Mouse (Mus musculus) liver, adult 2 months (tissue): ENCODE measurements around the gene Atp6v1g1. TPM values are rescaled to one million over a fixed set of nuclear protein-coding genes. Genes with fewer than 3 reads are reported as not detected.

ENCODE experiments used
- DNase-seq: peaks from one replicate; pipeline ENCODE4 v3.0.0-alpha.2; 2011; ENCODE audit warnings: low read depth, low spot score; ENCODE audit errors: extremely low read depth
- H3K27ac ChIP-seq: fragments of 200-500 bp; replicated peaks from 2 replicates; pipeline ENCODE4 v1.5.1; 2012; ENCODE audit warnings: low read depth, mild to moderate bottlenecking, control low read depth, inconsistent platforms, low read length; ENCODE audit not compliant: insufficient read depth
- H3K27me3 ChIP-seq: fragments of 200-500 bp; 2 replicates; pipeline ENCODE4 v1.6.1; 2012; ENCODE audit warnings: mild to moderate bottlenecking, moderate library complexity, low read length, inconsistent platforms; ENCODE audit not compliant: control insufficient read depth, insufficient read depth
- H3K36me3 ChIP-seq: fragments of 200-500 bp; 2 replicates; pipeline ENCODE4 v1.6.1; 2012; ENCODE audit warnings: low read length, inconsistent platforms; ENCODE audit not compliant: control insufficient read depth, insufficient read depth
- H3K4me1 ChIP-seq: fragments of 200-500 bp; 2 replicates; pipeline ENCODE4 v1.6.1; 2011; ENCODE audit warnings: low read length; ENCODE audit not compliant: control insufficient read depth, insufficient read depth
- H3K4me3 ChIP-seq: fragments of 200-500 bp; 2 replicates; pipeline ENCODE4 v1.5.1; 2011; ENCODE audit warnings: low read depth, mild to moderate bottlenecking, control low read depth, low read length, moderate library complexity; ENCODE audit not compliant: insufficient read depth
- H3K79me2 ChIP-seq: fragments of 200-500 bp; 2 replicates; pipeline ENCODE4 v1.6.1; 2012; ENCODE audit warnings: inconsistent platforms, mild to moderate bottlenecking, low read length, moderate library complexity; ENCODE audit not compliant: control insufficient read depth, insufficient read depth
- H3K9ac ChIP-seq: fragments of 200-500 bp; 2 replicates; pipeline ENCODE4 v1.6.1; 2012; ENCODE audit warnings: low read depth, mild to moderate bottlenecking, control low read depth, inconsistent platforms, low read length
- CTCF ChIP-seq: fragments of 200-500 bp; IDR thresholded peaks from 2 replicates; pipeline ENCODE4 v1.5.1; 2011; ENCODE audit warnings: low read depth, low read length, control low read depth
- POLR2A ChIP-seq: fragments of 200-500 bp; IDR thresholded peaks from 2 replicates; pipeline ENCODE4 v1.6.1; 2011; ENCODE audit warnings: low read length, control low read depth; ENCODE audit not compliant: insufficient read depth; ENCODE audit errors: extremely low read depth
- WGBS: fragments of 180-500 bp; shearing (Covaris S2); methylation state at CpG from one replicate; pipeline ENCODE4 v1.1.7; 2018; 5-methylcytosine and 5-hydroxymethylcytosine counted together
- polyA plus RNA-seq: library from polyadenylated mRNA; depleted of rRNA; stranded (reverse); fragments of >200 nt; gene quantifications from 2 replicates; pipeline ENCODE4 v1.2.3, GENCODE M21; 2012; rRNA removed
- total RNA-seq: library from RNA; depleted of rRNA; stranded (reverse); fragments of >200 nt; gene quantifications from 2 replicates; pipeline ENCODE4 v1.2.3, GENCODE M21; 2014; rRNA removed

The Atp6v1g1 gene
- total and polyA plus RNA-seq, 2 experiments = 31.6 to 79.7 TPM

GRCm38 (mm10) chr4:63589987-63590386 lies 45.4 kb downstream of the Atp6v1g1 start:
- H3K4me1 ChIP-seq = peaks cover 3% of the 10 kb centered on the region; the same call in 1 of the 2 replicates
- H3K79me2 ChIP-seq = no peaks in the 10 kb centered on the region
- H3K27ac ChIP-seq = no peak overlapping the region
- no peak overlapping the region for H3K4me3 ChIP-seq
- H3K9ac ChIP-seq = no peak overlapping the region
- DNase-seq = no peak
- H3K36me3 ChIP-seq = no peaks in the 10 kb centered on the region
- TF ChIP-seq CTCF (no peak), POLR2A (no peak)
- no peaks in the 10 kb centered on the region for H3K27me3 ChIP-seq
- WGBS = 77% methylated on average over 7 of the region's 7 CpGs

- no peaks in the 10 kb centered on the region for H3K27me3 ChIP-seq
- WGBS = 70% methylated on average over 4 of the region's 4 CpGs
- no peaks in the 10 kb centered on the region for H3K79me2 ChIP-seq
- peaks cover 8% of the 10 kb centered on the region for H3K4me1 ChIP-seq
- H3K4me3 ChIP-seq = no peak overlapping the region
- TF ChIP-seq CTCF = no peak
- TF ChIP-seq POLR2A = no peak
- H3K36me3 ChIP-seq = no peaks in the 10 kb centered on the region
- no peak for DNase-seq
- H3K9ac ChIP-seq = no peak overlapping the region
- no peak overlapping the region for H3K27ac ChIP-seq
These were observed 46.0 kb downstream of the Atp6v1g1 start for GRCm38 (mm10) chr4:63590538-63590937.

DNA sequence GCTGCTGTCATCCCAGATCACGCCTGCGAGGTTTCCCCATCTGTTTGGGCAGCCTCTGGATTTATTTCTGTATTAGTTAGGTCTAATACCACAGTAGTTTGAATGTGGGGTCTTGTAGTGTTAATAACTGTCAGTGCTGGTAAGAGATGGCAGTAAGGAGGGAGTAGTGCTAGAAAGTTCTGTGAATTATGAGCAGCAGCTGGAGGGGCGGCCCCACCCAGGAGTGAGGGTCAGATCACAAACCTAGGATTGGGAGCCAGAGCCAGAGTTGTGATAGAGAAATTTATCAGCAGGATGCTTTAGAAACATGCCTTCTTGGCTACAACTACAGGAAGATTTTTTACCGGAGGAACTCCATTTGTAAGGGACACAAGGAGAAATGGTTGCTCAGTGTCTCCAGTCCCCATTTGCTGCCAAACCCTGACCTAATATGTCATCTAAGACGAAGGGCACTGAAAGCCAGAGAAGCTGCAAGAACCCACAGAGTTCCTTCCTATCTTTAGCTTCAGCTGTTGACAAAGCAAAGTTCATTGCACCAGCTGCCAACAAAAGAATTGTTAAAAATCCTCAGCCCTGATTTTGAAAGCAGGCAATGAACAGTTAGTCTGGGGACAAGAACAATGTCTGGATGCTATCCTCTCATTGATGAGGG lies 50.0 kb downstream of the Atp6v1g1 start:
- no peaks in the 10 kb centered on the region for H3K36me3 ChIP-seq
- no peaks in the 10 kb centered on the region for H3K79me2 ChIP-seq
- no peak for TF ChIP-seq CTCF
- TF ChIP-seq POLR2A = no peak
- H3K27ac ChIP-seq = no peak overlapping the region
- no peak overlapping the region for H3K4me3 ChIP-seq
- H3K9ac ChIP-seq = no peak overlapping the region
- peak; percentile 59 for DNase-seq
- H3K27me3 ChIP-seq = no peaks in the 10 kb centered on the region
- H3K4me1 ChIP-seq = peaks cover 8% of the 10 kb centered on the region
- 62% methylated on average over 5 of the region's 5 CpGs for WGBS

DNA sequence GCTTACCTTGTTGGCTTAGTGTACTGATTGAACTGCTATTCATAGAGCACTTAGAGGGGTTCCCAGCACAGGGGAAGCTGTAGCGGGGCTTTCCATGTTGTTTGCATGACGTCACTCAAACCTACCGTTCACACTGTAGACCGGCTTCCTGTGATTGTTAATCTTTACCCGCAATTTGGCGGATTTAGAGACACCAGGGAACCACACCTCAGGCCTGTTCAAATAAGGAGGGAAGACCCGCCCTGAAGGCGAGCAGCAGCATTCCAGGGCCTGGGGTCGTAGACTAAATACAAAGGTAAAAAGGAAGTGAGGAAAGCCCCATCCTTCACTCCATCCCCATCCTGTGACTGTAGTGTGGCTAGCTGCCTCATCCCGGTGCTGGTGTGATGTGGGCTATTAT lies 50.7 kb downstream of the Atp6v1g1 start:
- H3K4me3 ChIP-seq = no peak overlapping the region
- H3K27me3 ChIP-seq = no peaks in the 10 kb centered on the region
- H3K36me3 ChIP-seq = no peaks in the 10 kb centered on the region
- no peak overlapping the region for H3K9ac ChIP-seq
- H3K79me2 ChIP-seq = no peaks in the 10 kb centered on the region
- no peak overlapping the region for H3K27ac ChIP-seq
- WGBS = 19% methylated on average over 10 of the region's 10 CpGs
- peaks cover 8% of the 10 kb centered on the region for H3K4me1 ChIP-seq
- TF ChIP-seq POLR2A (no peak), CTCF (no peak)
- no peak for DNase-seq

- TF ChIP-seq POLR2A (no peak), CTCF (no peak)
- DNase-seq = no peak
- H3K4me3 ChIP-seq = no peak overlapping the region
- no peak overlapping the region for H3K27ac ChIP-seq
- WGBS = 97% methylated on average over 4 of the region's 4 CpGs
- no peaks in the 10 kb centered on the region for H3K27me3 ChIP-seq
- no peaks in the 10 kb centered on the region for H3K36me3 ChIP-seq
- peaks cover 8% of the 10 kb centered on the region for H3K4me1 ChIP-seq
- no peak overlapping the region for H3K9ac ChIP-seq
- H3K79me2 ChIP-seq = no peaks in the 10 kb centered on the region
These were observed 51.4 kb downstream of the Atp6v1g1 start for GRCm38 (mm10) chr4:63596010-63596409.

Other genes starting within 250 kb of the Atp6v1g1 start
- gene Orm1, start 200.2 kb upstream of the Atp6v1g1 start, total RNA-seq = 1,235 and 2,595 TPM in 2 replicates
- gene Orm1, start 200.2 kb upstream of the Atp6v1g1 start, polyA plus RNA-seq = 676 and 691 TPM in 2 replicates
- gene Orm3, start 188.6 kb upstream of the Atp6v1g1 start, total RNA-seq = 1.1 and 14.1 TPM in 2 replicates
- 7.3 and 11.4 TPM in 2 replicates for gene Orm3, start 188.6 kb upstream of the Atp6v1g1 start, polyA plus RNA-seq
- gene Orm2, start 182.3 kb upstream of the Atp6v1g1 start, total RNA-seq = 27.0 and 55.0 TPM in 2 replicates
- 66.8 and 86.8 TPM in 2 replicates for gene Orm2, start 182.3 kb upstream of the Atp6v1g1 start, polyA plus RNA-seq
- 1.0 and 1.4 TPM in 2 replicates for gene Akna, start 141.4 kb upstream of the Atp6v1g1 start, total RNA-seq
- gene Akna, start 141.4 kb upstream of the Atp6v1g1 start, polyA plus RNA-seq = 1.1 and 1.6 TPM in 2 replicates
- 0.20 and 0.37 TPM in 2 replicates for gene Whrn, start 48.8 kb upstream of the Atp6v1g1 start, total RNA-seq
- 0.87 and 0.89 TPM in 2 replicates for gene Whrn, start 48.8 kb upstream of the Atp6v1g1 start, polyA plus RNA-seq
- gene Tmem268, start 14.0 kb downstream of the Atp6v1g1 start, total RNA-seq = 2.9 and 4.4 TPM in 2 replicates
- gene Tmem268, start 14.0 kb downstream of the Atp6v1g1 start, polyA plus RNA-seq = 4.0 and 4.7 TPM in 2 replicates
- gene Gm11213, start 60.5 kb downstream of the Atp6v1g1 start, total RNA-seq = not detected in 2 replicates
- not detected in 2 replicates for gene Gm11213, start 60.5 kb downstream of the Atp6v1g1 start, polyA plus RNA-seq
- not detected in 2 replicates for gene Tex48, start 77.7 kb downstream of the Atp6v1g1 start, total RNA-seq
- gene Tex48, start 77.7 kb downstream of the Atp6v1g1 start, polyA plus RNA-seq = not detected in 2 replicates
- not detected in 2 replicates for gene Gm11214, start 118.6 kb downstream of the Atp6v1g1 start, total RNA-seq
- gene Gm11214, start 118.6 kb downstream of the Atp6v1g1 start, polyA plus RNA-seq = not detected in 2 replicates
- gene Tnfsf15, start 200.3 kb downstream of the Atp6v1g1 start, total RNA-seq = 0.28 and 0.40 TPM in 2 replicates
- gene Tnfsf15, start 200.3 kb downstream of the Atp6v1g1 start, polyA plus RNA-seq = not detected in 2 replicates